Mouse (Mus musculus) kidney, embryonic 15.5 days (tissue): ENCODE measurements around the gene Cdk6. TPM values are rescaled to one million over a fixed set of nuclear protein-coding genes. Genes with fewer than 3 reads are reported as not detected.
"Not testable (repeated sequence)": the region's sequence is repeated elsewhere in the genome, so short reads cannot be mapped to it uniquely, and the experiment has no call there.

ENCODE experiments used
- ATAC-seq: fragments of 200-750 bp; cut with Nextera tagmentation; replicated peaks from 2 replicates; pipeline ENCODE4 v1.8.0; 2017; ENCODE audit warnings: moderate TSS enrichment; ENCODE audit not compliant: low FRiP score
- H3K27ac ChIP-seq: fragments of 300-500 bp; sonication (generic); 2 replicates; pipeline ENCODE4 v1.5.1; 2015; ENCODE audit warnings: mild to moderate bottlenecking, inconsistent platforms
- H3K27me3 ChIP-seq: fragments of 300-500 bp; sonication (generic); 2 replicates; pipeline ENCODE4 v1.6.1; 2015; ENCODE audit warnings: inconsistent platforms
- H3K36me3 ChIP-seq: fragments of 300-500 bp; sonication (generic); 2 replicates; pipeline ENCODE4 v1.6.1; 2015; ENCODE audit warnings: inconsistent platforms
- H3K4me1 ChIP-seq: fragments of 300-500 bp; sonication (generic); 2 replicates; pipeline ENCODE4 v1.6.1; 2015; ENCODE audit warnings: inconsistent platforms
- H3K4me2 ChIP-seq: fragments of 300-500 bp; sonication (generic); 2 replicates; pipeline ENCODE4 v1.6.1; 2015; ENCODE audit warnings: moderate library complexity, mild to moderate bottlenecking, inconsistent platforms
- H3K4me3 ChIP-seq: fragments of 300-500 bp; sonication (generic); replicated peaks from 2 replicates; pipeline ENCODE4 v1.5.1; 2015; ENCODE audit warnings: mild to moderate bottlenecking, inconsistent platforms
- H3K9ac ChIP-seq: fragments of 300-500 bp; sonication (generic); 2 replicates; pipeline ENCODE4 v1.6.1; 2015; ENCODE audit warnings: mild to moderate bottlenecking, inconsistent platforms
- H3K9me3 ChIP-seq: fragments of 300-500 bp; sonication (generic); replicated peaks from 2 replicates; pipeline ENCODE4 v1.6.1; 2016; ENCODE audit warnings: inconsistent platforms
- WGBS: fragments of 180-500 bp; shearing (Covaris S2); methylation state at CpG from one replicate; pipeline ENCODE4 v1.1.7; 2015; ENCODE audit warnings: mixed read lengths; 5-methylcytosine and 5-hydroxymethylcytosine counted together
- polyA plus RNA-seq: library from polyadenylated mRNA; unstranded; fragments of >200 nt; fragmentation: Nextera tagmentation; extraction: Ambion mirVana; gene quantifications from 2 replicates; pipeline ENCODE4 v1.2.1, GENCODE M21; 2015

The Cdk6 gene
- polyA plus RNA-seq, 1 experiment from 2014 or later = 22.3 TPM

DNA sequence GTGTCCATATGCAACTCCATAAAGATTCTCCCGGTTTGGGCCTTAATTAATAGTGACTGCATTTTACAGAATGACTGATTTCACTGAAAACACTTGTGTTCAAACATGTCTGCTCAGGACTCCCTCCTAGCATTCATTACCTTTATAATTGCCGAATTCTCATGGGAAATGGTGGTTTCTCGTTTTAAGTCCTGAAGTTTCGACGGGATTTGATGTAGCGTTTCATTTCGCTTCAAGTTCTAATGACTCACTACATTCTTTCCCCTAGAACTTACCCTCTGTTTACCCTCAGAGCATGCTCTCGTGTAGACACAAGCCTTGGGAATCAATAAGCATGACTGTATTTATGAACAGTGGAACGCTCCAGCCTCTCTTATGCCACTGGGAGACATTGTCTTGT, 66.6 kb downstream of the Cdk6 start:
- no peak for ATAC-seq
- H3K4me3 ChIP-seq = no peak overlapping the region
- H3K4me2 ChIP-seq = no peak overlapping the region
- no peaks in the 10 kb centered on the region for H3K4me1 ChIP-seq
- no peaks in the 10 kb centered on the region for H3K36me3 ChIP-seq
- H3K27me3 ChIP-seq = no peaks in the 10 kb centered on the region
- 88% methylated on average over 9 of the region's 9 CpGs for WGBS
- H3K27ac ChIP-seq = no peak overlapping the region
- no peak overlapping the region for H3K9ac ChIP-seq
- H3K9me3 ChIP-seq = no peaks in the 10 kb centered on the region

GRCm38 (mm10) chr5:3418183-3418582, 76.9 kb downstream of the Cdk6 start:
- H3K4me1 ChIP-seq, H3K36me3 ChIP-seq, H3K4me2 ChIP-seq, ATAC-seq, H3K4me3 ChIP-seq, H3K9me3 ChIP-seq, H3K27ac ChIP-seq, H3K9ac ChIP-seq, H3K27me3 ChIP-seq: not testable (repeated sequence)
- WGBS = 72% methylated on average over 1 of the region's 1 CpGs

- H3K27me3 ChIP-seq = no peaks in the 10 kb centered on the region
- 75% methylated on average over 10 of the region's 10 CpGs for WGBS
- H3K4me3 ChIP-seq = no peak overlapping the region
- no peak for ATAC-seq
- H3K4me2 ChIP-seq = no peak overlapping the region
- H3K9me3 ChIP-seq = no peaks in the 10 kb centered on the region
- no peak overlapping the region for H3K27ac ChIP-seq
- no peaks in the 10 kb centered on the region for H3K36me3 ChIP-seq
- H3K9ac ChIP-seq = no peak overlapping the region
- H3K4me1 ChIP-seq = no peaks in the 10 kb centered on the region
These were observed 79.0 kb downstream of the Cdk6 start for GRCm38 (mm10) chr5:3420094-3420831.

- 89% methylated on average over 3 of the region's 3 CpGs for WGBS
- Histone ChIP-seq H3K9me3 (no peaks in the 10 kb centered on the region), H3K4me3 (no peak overlapping the region), H3K27me3 (no peaks in the 10 kb centered on the region), H3K27ac (no peak overlapping the region), H3K9ac (no peak overlapping the region), H3K36me3 (no peaks in the 10 kb centered on the region), H3K4me1 (no peaks in the 10 kb centered on the region), H3K4me2 (no peak overlapping the region)
- ATAC-seq = no peak
These were observed 79.5 kb downstream of the Cdk6 start for GRCm38 (mm10) chr5:3420832-3421228.

DNA sequence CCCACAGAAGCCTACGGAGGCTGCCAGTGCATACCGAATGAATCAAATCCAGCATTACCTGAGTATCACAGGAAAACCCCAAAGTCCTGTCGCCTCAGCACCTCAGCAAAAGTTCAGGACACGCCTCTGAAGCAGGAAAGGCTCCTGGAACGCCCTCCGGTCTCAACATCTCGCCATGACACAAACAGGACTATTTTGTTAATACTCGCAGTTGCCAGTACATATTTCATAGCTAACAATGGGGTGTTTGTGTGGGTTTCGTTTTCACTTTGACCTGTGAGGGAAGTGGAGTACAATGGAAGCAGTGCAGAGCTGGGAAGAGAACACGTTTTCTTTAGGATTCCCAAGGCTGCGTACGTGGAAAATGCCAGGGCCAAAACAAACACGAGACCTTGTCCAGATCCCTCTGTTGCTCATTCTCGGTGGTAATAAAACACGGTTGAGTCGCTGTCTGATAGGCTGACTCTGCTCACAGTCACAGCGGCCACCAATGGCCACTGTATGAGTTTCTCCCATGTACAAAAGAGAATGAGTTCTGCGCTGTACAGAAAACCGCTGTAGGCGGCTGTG, 91.9 kb downstream of the Cdk6 start:
- not testable (repeated sequence) for H3K9ac ChIP-seq, H3K27me3 ChIP-seq, H3K36me3 ChIP-seq, H3K9me3 ChIP-seq, H3K4me1 ChIP-seq, ATAC-seq, H3K27ac ChIP-seq, H3K4me3 ChIP-seq, H3K4me2 ChIP-seq
- WGBS = 49% methylated on average over 20 of the region's 20 CpGs

GRCm38 (mm10) chr5:3434105-3434504, 92.8 kb downstream of the Cdk6 start:
- H3K36me3 ChIP-seq, H3K27me3 ChIP-seq, H3K4me3 ChIP-seq, ATAC-seq, H3K9ac ChIP-seq, H3K4me1 ChIP-seq, H3K27ac ChIP-seq, H3K9me3 ChIP-seq, H3K4me2 ChIP-seq: not testable (repeated sequence)
- 88% methylated on average over 5 of the region's 5 CpGs for WGBS

DNA sequence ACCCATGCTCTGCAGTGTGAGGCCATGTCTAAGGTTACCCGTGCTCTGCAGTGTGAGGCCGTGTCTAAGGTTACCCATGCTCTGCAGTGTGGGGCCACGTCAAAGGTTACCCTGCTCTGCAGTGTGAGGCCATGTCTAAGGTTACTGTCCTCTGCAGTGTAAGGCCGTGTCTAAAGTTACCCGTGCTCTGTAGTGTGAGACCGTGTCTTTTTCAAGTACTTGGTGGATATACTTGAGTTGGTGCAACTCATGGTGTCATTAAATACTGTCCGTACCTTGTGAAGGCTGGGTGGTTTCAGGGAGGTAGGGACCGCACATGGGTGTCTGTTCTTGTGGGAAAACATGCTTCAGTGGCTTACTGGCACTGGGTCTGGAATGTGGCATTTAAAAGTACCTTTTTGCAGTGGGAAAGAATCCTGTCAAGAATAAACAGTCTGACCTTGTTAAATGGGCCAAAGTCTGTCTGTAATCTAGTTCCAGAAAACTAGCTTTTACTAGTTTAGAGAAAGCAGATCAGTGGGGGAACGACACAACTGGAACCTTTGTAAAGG, 97.2 kb downstream of the Cdk6 start:
- not testable (repeated sequence) for ATAC-seq, H3K9me3 ChIP-seq, H3K27ac ChIP-seq, H3K4me2 ChIP-seq, H3K27me3 ChIP-seq, H3K4me1 ChIP-seq, H3K4me3 ChIP-seq, H3K36me3 ChIP-seq, H3K9ac ChIP-seq
- 56% methylated on average over 9 of the region's 9 CpGs for WGBS

GRCm38 (mm10) chr5:3439386-3439785, 98.1 kb downstream of the Cdk6 start:
- H3K9me3 ChIP-seq, H3K27ac ChIP-seq, H3K4me1 ChIP-seq, H3K36me3 ChIP-seq, H3K4me2 ChIP-seq, H3K9ac ChIP-seq, ATAC-seq, H3K4me3 ChIP-seq, H3K27me3 ChIP-seq: not testable (repeated sequence)
- WGBS = 80% methylated on average over 6 of the region's 6 CpGs

- not testable (repeated sequence) for H3K27me3 ChIP-seq, ATAC-seq, H3K36me3 ChIP-seq, H3K9me3 ChIP-seq, H3K4me1 ChIP-seq, H3K27ac ChIP-seq, H3K4me2 ChIP-seq, H3K4me3 ChIP-seq, H3K9ac ChIP-seq
- 87% methylated on average over 3 of the region's 3 CpGs for WGBS
These were observed 101.2 kb downstream of the Cdk6 start for GRCm38 (mm10) chr5:3442524-3442923.

DNA sequence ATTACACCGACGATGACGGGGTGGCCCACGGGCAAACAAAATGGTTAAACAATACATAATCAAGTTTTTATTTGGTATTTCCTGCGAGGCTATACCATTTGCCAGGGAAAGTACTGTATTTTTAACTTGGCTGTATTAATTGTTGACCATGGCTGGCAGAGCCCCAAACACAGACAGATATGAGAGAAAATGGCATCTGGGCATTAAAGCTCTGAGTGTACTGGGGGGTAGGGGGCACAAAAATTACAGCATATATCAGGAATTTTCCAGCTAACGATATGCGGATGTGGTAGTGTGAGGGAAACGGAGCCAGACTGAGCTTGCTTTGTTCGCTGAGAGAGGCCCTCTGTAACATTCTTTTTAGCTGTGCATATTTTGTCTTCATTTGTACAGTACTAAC, 109.9 kb downstream of the Cdk6 start:
- not testable (repeated sequence) for H3K9ac ChIP-seq, H3K36me3 ChIP-seq, H3K4me3 ChIP-seq, H3K27me3 ChIP-seq, H3K4me2 ChIP-seq, H3K9me3 ChIP-seq, H3K4me1 ChIP-seq, H3K27ac ChIP-seq, ATAC-seq
- 63% methylated on average over 9 of the region's 9 CpGs for WGBS

- not testable (repeated sequence) for H3K36me3 ChIP-seq, H3K4me1 ChIP-seq, H3K4me3 ChIP-seq, H3K9me3 ChIP-seq, H3K27me3 ChIP-seq, H3K9ac ChIP-seq
- peak; percentile 56; the same call in 1 of the 2 replicates for ATAC-seq
- WGBS = 4% methylated on average over 6 of the region's 6 CpGs
- peak overlapping the region; percentile 51; the same call in 1 of the 2 replicates for H3K27ac ChIP-seq
- H3K4me2 ChIP-seq = peak overlapping the region; percentile 4; the same call in 1 of the 2 replicates
These were observed 112.7 kb downstream of the Cdk6 start for GRCm38 (mm10) chr5:3453946-3454345.

DNA sequence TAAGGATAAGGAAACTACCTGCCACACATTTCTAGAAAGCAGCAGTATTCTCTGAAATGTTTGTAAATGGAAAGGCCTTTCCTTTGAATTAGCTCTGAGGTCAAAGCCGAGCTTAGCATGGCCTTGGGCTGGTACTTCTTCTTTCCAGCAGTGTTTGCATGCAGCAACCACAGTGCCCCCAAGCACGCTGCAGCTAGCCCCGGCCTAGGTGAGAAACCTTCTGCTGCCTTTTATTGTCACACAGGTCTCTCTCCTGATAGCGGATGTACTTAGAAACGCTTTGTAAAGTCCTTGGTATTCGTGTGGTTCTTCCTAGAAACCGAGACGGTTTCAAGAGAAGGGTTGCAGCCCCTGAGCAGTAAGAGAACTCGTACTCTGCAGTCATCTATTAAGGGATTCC, 119.6 kb downstream of the Cdk6 start:
- 61% methylated on average over 9 of the region's 9 CpGs for WGBS
- no peak for ATAC-seq
- H3K36me3 ChIP-seq = no peaks in the 10 kb centered on the region

More for the DNA sequence above, 119.6 kb downstream of the Cdk6 start:
- Histone ChIP-seq H3K4me2 (no peak overlapping the region), H3K4me3 (no peak overlapping the region), H3K4me1 (peaks cover 15% of the 10 kb centered on the region), H3K9me3 (no peaks in the 10 kb centered on the region), H3K27ac (no peak overlapping the region), H3K27me3 (no peaks in the 10 kb centered on the region), H3K9ac (no peak overlapping the region)
